Mouse (Mus musculus) lung, postnatal 10 days (tissue): ENCODE measurements around the gene Ppard.

Source experiments
- DNase-seq: peaks from one replicate; pipeline ENCODE4 v3.0.0; 2021

Gene Ppard

DNA sequence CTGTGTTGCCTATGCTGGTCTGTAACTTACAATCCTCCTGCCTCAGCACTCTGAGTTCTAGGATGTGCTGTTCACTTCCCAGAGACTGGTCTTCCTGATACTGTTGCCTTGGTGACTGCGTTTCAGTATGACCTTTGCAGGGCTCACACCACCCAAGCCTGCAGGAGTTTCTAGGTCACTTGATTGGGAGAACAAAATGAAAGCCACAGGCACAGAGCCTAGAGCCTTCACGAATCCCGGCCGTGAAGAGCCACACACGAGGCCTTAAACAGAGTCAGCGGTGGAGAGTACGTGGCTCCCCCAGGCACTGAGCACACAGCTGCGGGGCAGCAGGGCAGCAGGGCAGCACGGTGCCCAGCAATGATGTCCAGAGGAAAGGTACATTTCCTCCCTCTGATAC is 25.8 kb downstream of the Ppard start:
- no peak for DNase-seq

DNA sequence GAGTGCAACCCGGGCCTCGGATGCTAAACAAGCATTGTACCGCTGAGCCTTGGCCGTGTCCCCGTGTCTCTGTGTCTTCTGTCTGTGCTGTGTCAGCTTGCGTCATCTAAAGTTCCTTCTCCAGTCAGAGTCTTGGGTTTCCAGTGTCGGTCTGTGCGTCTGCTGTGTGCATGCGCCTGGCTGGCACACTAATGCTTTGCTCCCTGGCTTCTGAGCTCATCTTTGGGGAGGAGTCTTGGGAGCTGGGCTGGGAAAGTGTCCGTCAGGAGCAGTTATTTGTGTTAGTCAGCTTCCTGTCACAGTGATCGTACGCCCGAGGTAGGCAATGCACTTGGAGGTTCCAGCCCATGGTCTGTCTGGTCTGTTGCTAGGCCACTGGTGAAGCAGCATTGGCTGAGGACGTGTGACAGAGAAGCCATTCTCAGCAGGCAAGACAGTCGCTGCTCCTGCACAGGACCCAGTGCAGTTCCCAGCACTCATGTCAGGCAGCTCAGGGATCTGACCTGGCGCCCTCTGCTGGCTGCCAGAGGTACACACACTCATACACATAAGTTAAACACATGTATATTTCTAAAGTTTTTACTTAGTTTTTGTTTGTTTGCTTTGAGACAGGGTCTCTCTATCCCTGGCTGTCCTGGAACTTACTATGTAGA is 27.5 kb downstream of the Ppard start:
- no peak for DNase-seq

GRCm38 (mm10) chr17:28260543-28260909 is 28.0 kb downstream of the Ppard start:
- no peak for DNase-seq

GRCm38 (mm10) chr17:28261795-28262194 is 29.3 kb downstream of the Ppard start:
- no peak for DNase-seq

- DNase-seq: no peak
Measured at GRCm38 (mm10) chr17:28263181-28263894, 30.8 kb downstream of the Ppard start.

DNA sequence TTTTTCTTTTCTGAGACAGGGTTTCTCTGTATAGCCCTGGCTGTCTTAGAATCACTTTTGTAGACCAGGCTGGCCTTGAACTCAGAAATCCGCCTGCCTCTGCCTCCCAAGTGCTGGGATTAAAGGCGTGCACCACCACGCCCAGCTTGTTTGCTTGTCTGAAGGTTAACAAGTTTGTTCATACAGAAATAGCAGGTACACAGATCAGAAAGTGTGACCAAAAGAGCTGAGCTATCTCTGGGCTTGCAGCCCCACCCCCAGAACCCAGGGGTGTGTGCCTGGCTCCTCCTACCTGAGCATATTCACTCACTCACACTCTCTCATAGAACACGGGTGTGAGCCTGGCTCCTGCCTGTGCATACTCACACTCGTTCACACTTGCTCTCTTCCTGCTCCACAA is 34.8 kb downstream of the Ppard start:
- no peak for DNase-seq

DNA sequence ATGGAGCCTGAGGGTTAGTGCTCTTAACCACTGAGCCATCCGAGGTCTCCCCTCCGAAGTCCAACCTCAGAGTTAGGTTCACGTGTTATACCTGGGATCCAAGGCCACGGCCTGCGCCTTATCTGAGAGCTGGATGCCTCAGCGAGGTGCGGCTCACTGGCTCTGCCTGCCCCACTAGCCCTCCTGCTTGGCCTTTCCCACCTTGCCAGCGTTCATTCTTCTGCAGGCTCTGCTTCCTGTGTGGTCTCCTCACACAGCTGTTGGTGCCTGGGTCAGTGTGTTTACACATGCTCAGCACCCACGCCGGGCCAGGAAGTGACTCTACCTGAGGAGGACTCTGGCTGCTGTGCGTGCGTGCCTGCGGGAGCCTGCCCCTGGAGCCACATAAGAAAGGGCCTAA is 37.7 kb downstream of the Ppard start:
- no peak for DNase-seq

GRCm38 (mm10) chr17:28271537-28272266 is 39.2 kb downstream of the Ppard start:
- no peak for DNase-seq

- DNase-seq: no peak
Measured at GRCm38 (mm10) chr17:28272281-28272680, 39.8 kb downstream of the Ppard start.

GRCm38 (mm10) chr17:28272837-28273236 is 40.3 kb downstream of the Ppard start:
- DNase-seq: no peak

GRCm38 (mm10) chr17:28274739-28275138 is 42.2 kb downstream of the Ppard start:
- no peak for DNase-seq

DNA sequence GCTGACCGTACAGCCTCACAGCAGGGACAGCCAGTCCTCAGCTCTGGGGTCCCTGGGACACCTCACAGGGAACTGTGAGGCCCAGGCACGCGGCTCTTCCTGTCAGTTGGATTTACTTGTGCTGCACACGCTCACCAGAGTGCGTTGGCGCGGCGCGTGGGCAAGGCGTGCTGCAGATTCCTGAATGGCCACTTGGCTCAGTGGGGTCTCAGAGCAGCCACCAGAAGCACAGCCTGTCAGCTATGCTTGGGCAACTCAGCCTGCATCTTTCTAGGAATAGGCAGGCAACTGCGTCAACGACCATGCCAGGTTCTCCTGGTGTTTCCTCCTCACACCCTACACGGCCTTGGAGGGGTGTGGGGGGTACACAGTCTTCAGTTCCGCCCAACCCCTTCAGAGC is 44.7 kb downstream of the Ppard start:
- DNase-seq: no peak

GRCm38 (mm10) chr17:28277721-28278120 is 45.2 kb downstream of the Ppard start:
- no peak for DNase-seq

- DNase-seq: no peak
Measured at GRCm38 (mm10) chr17:28278156-28278555, 45.7 kb downstream of the Ppard start.

DNA sequence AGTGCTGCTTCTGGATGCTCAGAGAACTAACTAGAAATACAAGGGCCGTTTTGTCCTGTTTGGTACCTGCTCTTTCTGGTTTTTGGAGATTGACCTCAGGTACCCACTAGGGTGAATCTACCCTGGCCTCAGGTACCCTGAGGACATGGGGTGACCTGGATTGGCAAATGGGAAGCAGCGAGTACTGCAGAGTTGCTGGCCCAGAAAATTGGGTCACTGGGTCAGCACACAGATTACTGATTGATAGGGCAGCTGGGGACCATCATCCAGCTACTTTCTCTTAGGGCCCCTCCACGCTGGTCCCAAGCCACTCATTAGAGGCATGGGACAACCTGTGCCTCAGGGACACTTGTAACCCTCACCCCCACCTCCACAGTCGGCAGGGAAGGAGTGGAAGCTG is 46.7 kb downstream of the Ppard start:
- DNase-seq: no peak

DNA sequence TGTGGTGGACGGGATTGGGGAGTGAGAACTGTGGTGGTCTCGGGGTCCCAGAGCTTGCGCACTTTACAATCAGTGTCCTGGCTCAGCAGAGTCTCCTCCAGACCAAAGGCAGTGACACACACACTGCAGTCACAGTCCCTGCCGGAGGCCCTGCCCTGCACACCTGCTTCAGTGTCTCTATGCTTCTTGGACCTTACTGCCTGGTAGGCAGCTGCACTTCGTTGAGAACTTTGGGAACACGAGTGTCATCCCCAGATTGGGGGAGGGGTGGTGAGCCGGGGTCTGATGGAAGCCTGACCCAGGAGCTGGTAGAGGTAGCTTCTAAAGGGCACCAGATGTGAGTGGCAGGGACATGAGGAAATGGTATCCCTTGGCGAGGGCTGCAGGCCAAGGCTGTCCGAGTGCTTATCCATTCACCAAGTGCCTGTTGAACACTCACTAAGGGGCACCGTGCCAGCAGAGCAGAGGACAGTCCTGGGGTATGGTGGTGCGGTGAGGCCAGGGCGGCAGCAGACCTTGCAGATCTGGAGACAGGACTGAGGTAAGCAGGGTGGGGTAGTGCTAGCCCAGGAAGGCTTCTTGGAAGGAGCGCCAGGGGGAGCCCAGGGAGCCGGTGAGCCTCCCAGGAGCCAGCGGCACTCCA is 47.4 kb downstream of the Ppard start:
- DNase-seq: peak; percentile 74

DNA sequence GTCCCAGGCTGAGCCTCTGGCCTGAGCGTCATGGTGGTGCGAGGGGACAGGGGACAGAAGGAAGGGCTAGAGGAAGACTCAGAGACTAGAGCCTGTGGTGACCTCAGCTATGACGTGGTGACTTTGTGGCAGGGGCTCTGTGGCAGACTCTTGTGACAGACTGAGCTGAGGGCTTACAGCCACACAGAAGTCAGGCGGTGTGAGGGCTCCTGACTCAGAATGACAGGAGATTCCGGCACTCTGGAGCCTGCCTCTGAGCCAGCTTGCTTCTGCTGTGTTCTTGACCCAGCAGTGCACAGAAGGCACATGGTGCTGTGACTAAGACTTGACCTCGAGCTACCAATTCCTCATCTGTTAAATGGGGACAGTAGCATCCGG is 47.9 kb downstream of the Ppard start:
- DNase-seq: no peak

DNA sequence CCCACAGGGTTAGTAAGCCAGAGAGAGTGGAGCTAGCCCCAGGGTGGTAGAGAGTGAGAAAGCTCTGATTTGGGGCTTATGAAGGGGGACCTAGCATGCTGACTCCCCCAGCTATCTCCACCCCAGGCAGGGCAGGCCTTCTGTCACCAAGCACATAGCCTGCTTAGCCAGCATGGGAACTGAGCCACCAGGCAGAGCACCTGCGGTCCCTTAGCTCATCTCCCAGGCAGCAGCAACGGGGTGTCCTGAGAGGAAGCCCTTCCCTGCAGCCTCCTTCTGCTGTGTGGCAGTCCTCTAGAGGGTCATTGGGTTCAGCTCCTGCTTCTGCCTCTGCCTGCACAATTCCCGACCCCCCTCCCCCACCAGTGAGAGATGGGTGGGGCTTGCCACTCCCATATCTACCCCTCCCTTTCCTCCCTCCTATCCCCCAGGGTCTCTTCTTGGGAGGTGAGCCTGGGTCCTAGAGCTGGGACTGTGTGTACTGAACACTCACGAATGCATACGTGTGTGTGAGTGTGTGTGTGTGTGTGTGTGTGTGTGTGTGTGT is 48.4 kb downstream of the Ppard start:
- no peak for DNase-seq

DNA sequence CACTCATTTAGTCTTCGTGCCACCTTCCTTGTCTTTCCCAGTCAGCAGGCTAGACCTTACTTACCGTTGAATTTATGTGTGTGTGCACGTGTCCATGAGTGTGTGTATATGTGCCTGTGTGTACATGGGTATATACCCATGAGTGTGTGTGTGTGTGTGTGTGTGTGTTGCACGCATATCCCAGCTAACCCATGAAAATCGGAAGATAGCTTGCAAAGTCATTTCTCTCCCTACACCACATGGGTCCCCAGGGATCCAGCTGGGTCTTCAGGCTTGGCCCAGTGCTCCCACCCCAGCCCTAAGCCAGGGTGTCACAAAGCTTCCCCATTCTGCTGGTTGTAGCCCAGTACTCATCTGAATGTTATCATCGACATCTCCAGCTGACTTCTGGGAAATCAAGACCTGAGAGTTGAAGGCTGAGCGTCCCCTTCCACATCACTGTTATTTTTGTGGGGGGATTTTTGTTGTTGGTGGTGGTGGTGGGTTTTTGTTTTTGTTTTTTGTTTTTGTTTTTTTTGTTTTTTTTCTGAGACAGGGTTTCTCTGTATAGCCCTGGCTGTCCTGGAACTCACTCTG is 49.5 kb downstream of the Ppard start:
- DNase-seq: no peak

- DNase-seq: no peak
Measured at GRCm38 (mm10) chr17:28283199-28283598, 50.7 kb downstream of the Ppard start.

GRCm38 (mm10) chr17:28286133-28286532 is 53.6 kb downstream of the Ppard start:
- DNase-seq: no peak

DNA sequence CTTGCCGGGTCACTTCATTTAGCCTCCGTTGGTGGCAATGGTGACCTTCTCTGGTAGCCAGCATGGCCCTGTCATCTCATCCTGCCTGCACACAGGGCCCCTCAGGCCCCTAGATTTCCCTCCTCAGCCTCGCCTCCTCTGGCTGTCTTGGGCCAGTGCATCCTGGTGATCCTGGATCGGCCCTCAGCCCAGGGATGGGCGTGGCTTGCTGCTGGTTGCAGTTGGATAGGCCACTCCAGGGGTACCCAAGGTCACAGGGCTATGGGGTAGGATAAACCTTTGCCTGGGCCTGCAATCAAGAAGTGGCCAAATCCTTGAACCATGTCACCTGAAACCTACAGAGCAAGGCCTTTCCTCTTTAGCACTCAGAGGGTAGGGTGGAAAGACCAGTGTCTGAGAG is 54.5 kb downstream of the Ppard start:
- DNase-seq: no peak

DNA sequence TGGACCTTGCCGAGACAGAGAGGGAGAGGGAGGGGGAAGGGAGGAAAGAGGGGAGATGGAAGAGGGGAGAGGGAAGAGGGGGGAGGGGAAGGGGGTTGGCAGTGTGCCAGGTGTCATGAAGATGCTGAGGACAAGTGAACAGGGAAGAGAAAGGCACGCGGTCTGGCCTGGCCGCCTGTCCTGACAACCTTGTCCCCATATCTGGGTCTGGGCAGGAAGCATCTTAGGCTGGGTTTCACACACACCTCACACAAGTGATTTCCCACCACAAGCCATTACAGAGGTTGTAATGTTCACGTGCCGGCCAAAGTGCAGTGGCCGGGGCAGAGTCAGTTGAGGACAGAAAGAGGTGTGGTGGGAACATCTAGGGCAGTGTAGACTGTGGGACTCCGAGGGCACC is 55.1 kb downstream of the Ppard start:
- DNase-seq: no peak
